21 mouse cellular contexts compared by ENCODE assay signal in the genomic region with DNA sequence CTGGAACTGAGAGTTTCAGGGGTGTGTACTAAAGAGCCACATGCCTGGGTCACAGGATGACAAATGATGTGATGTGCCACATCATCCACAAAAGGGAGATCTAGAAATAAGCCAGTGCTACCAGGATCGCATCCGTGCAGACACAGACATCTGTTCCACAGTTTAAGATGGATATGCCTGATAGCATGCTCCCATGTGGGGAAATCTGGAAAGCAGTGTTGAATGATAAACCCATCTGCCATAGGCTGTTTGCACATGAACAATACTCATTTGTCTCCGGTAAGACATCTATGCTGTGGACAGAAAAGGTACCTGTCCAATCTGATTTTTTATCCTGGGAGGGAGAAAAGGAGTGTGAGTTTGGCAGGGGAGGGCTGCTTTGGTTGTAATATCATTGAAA.
"Had no signal": no experiment of that assay in that cellular context is flagged by ENCODE, and none has a peak within 500 bp of the region (broad histone marks: within the 10 kb centered on the region; RNA-seq: fewer than 3 reads in every experiment).

No protein-coding gene starts in this region.

- H3K4me3 ChIP-seq: limb, embryonic 12.5 days; limb, embryonic 15.5 days; liver, embryonic 15.5 days; lung, embryonic 15.5 days; megakaryocyte, embryonic 14.5 days; midbrain, embryonic 10.5 days; midbrain, embryonic 13.5 days; neural tube, embryonic 12.5 days; neural tube, embryonic 15.5 days had no signal

- H3K4me2 ChIP-seq: limb, embryonic 12.5 days; limb, embryonic 15.5 days; liver, embryonic 11.5 days; liver, embryonic 15.5 days; lung, embryonic 15.5 days; midbrain, embryonic 13.5 days; neural tube, embryonic 12.5 days; neural tube, embryonic 15.5 days had no signal

- H3K27ac ChIP-seq: limb, embryonic 12.5 days; limb, embryonic 15.5 days; liver, embryonic 15.5 days; lung, embryonic 15.5 days; midbrain, embryonic 10.5 days; midbrain, embryonic 13.5 days; neural tube, embryonic 12.5 days; neural tube, embryonic 15.5 days had no signal

- DNase-seq: kidney, postnatal 14 days; kidney, postnatal 4 days; left cerebral cortex, postnatal 4 days; lung, adult 18-20 months; lung, postnatal 10 days; lung, postnatal 36 days; right cerebral cortex, adult 18-20 months; right cerebral cortex, postnatal 14 days; spleen, adult 18-20 months; thymus, adult 18-20 months; thymus, postnatal 36 days had no signal

- ATAC-seq: midbrain, embryonic 13.5 days had no signal

- H3K4me1 ChIP-seq: limb, embryonic 12.5 days; limb, embryonic 15.5 days; liver, embryonic 15.5 days; lung, embryonic 15.5 days; megakaryocyte, embryonic 14.5 days; midbrain, embryonic 10.5 days; midbrain, embryonic 13.5 days; neural tube, embryonic 12.5 days; neural tube, embryonic 15.5 days had no signal

- H3K27me3 ChIP-seq: limb, embryonic 12.5 days; limb, embryonic 15.5 days; liver, embryonic 15.5 days; lung, embryonic 15.5 days; megakaryocyte, embryonic 14.5 days; midbrain, embryonic 13.5 days; neural tube, embryonic 12.5 days; neural tube, embryonic 15.5 days had no signal

- H3K9me3 ChIP-seq: limb, embryonic 12.5 days; limb, embryonic 15.5 days; liver, embryonic 15.5 days; lung, embryonic 15.5 days; megakaryocyte, embryonic 14.5 days; midbrain, embryonic 10.5 days; midbrain, embryonic 13.5 days; neural tube, embryonic 12.5 days; neural tube, embryonic 15.5 days had no signal

- H3K9ac ChIP-seq: limb, embryonic 12.5 days; limb, embryonic 15.5 days; liver, embryonic 15.5 days; lung, embryonic 15.5 days; midbrain, embryonic 13.5 days; neural tube, embryonic 12.5 days; neural tube, embryonic 15.5 days had no signal

- H3K36me3 ChIP-seq: liver, embryonic 15.5 days had no signal
